Mouse (Mus musculus) liver, embryonic 14.5 days (tissue): ENCODE data around the gene Trpv4. TPM values are rescaled to one million over a fixed set of nuclear protein-coding genes. Genes with fewer than 3 reads are reported as not detected.

ENCODE experiments used
- ATAC-seq: fragments of 200-750 bp; cut with Nextera tagmentation; 2 replicates; pipeline ENCODE4 v1.8.0; 2017; ENCODE audit warnings: moderate number of reproducible peaks, mild to moderate bottlenecking, moderate library complexity; ENCODE audit not compliant: insufficient read depth
- DNase-seq, 3 experiments: peaks; one replicate each; pipeline ENCODE4 v3.0.0-alpha.2; 2012 to 2013; ENCODE audit warnings: low read depth in 3 of 3, low spot score in 3 of 3
- H3K27ac ChIP-seq: fragments of 300-500 bp; sonication (generic); 2 replicates; pipeline ENCODE4 v1.5.1; 2014; ENCODE audit warnings: moderate library complexity, mild to moderate bottlenecking, control low read depth, inconsistent platforms
- H3K27me3 ChIP-seq: fragments of 300-500 bp; sonication (generic); 2 replicates; pipeline ENCODE4 v1.6.1; 2014; ENCODE audit warnings: mild to moderate bottlenecking, low read length, moderate library complexity; ENCODE audit not compliant: control insufficient read depth, insufficient read depth
- H3K36me3 ChIP-seq: fragments of 300-500 bp; sonication (generic); replicated peaks from 2 replicates; pipeline ENCODE4 v1.6.1; 2014; ENCODE audit warnings: low read depth; ENCODE audit not compliant: control insufficient read depth, insufficient read depth
- H3K4me1 ChIP-seq, 2 experiments: fragments of 200-500 bp in 1 of 2; fragments of 300-500 bp in 1 of 2; sonication (generic) in 1 of 2; replicated peaks; 2 replicates each; pipeline ENCODE4 v1.6.1; 2012 to 2014; ENCODE audit warnings: antibody characterized with exemption in 1 of 2, inconsistent platforms in 1 of 2, low read length in 1 of 2; ENCODE audit not compliant: control insufficient read depth in 2 of 2, insufficient read depth in 2 of 2
- H3K4me2 ChIP-seq: fragments of 300-500 bp; sonication (generic); 2 replicates; pipeline ENCODE4 v1.6.1; 2014; ENCODE audit warnings: low read depth, mild to moderate bottlenecking, control low read depth, moderate library complexity
- H3K4me3 ChIP-seq, 2 experiments: fragments of 200-500 bp in 1 of 2; fragments of 300-500 bp in 1 of 2; sonication (generic) in 1 of 2; 2 replicates each; pipeline ENCODE4 v1.5.1; 2012 to 2014; ENCODE audit warnings: low read depth in 2 of 2, low read length in 2 of 2, mild to moderate bottlenecking in 2 of 2, control low read depth in 1 of 2, inconsistent platforms in 1 of 2, moderate library complexity in 1 of 2; ENCODE audit not compliant: insufficient read depth in 1 of 2
- H3K9ac ChIP-seq: fragments of 300-500 bp; sonication (generic); replicated peaks from 2 replicates; pipeline ENCODE4 v1.6.1; 2014; ENCODE audit warnings: mild to moderate bottlenecking, control low read depth, moderate library complexity
- H3K9me3 ChIP-seq: fragments of 300-500 bp; sonication (generic); 2 replicates; pipeline ENCODE4 v1.6.1; 2016; ENCODE audit warnings: low read length, mixed read lengths; ENCODE audit not compliant: control insufficient read depth
- CTCF ChIP-seq: IDR thresholded peaks from 2 replicates; pipeline ENCODE4 v1.5.1; 2016; ENCODE audit warnings: antibody characterized with exemption, low read depth, control low read depth
- EP300 ChIP-seq: IDR thresholded peaks from 2 replicates; pipeline ENCODE4 v1.6.1; 2016; ENCODE audit warnings: antibody characterized with exemption, low read depth
- WGBS: fragments of 180-500 bp; shearing (Covaris S2); extraction: QIAGEN DNeasy Blood & Tissue Kit; methylation state at CpG from one replicate; pipeline ENCODE4 v1.1.7; 2014; ENCODE audit not compliant: insufficient replicate concordance; 5-methylcytosine and 5-hydroxymethylcytosine counted together
- polyA plus RNA-seq, 2 experiments: library from polyadenylated mRNA; depleted of rRNA in 1 of 2; stranded (reverse) in 1 of 2; unstranded in 1 of 2; fragments of >200 nt; fragmentation: Nextera tagmentation in 1 of 2; extraction: Ambion mirVana in 1 of 2; gene quantifications; 2 replicates each; pipeline versions ENCODE4 v1.2.1 to v1.2.3; 2012 to 2014

The Trpv4 gene
- polyA plus RNA-seq, 2 experiments: 0.14 to 0.22 TPM

- TF ChIP-seq EP300: no peak
- Histone ChIP-seq H3K27ac (no peak overlapping the region), H3K4me2 (no peak overlapping the region), H3K27me3 (no peaks in the 10 kb centered on the region), H3K4me1 (peaks cover 2 to 3% of the 10 kb centered on the region in 2 experiments; a peak in 1 of 4 replicates), H3K9ac (no peak overlapping the region), H3K36me3 (no peaks in the 10 kb centered on the region; the same call in 1 of the 2 replicates), H3K9me3 (no peaks in the 10 kb centered on the region), H3K4me3 (no peak overlapping the region)
- 85% methylated on average over 5 of the region's 5 CpGs for WGBS
- ATAC-seq: no peak
- DNase-seq: no peak
Measured at GRCm38 (mm10) chr5:114669014-114669413, 10.8 kb upstream of the Trpv4 start.

- 3% methylated on average over 36 of the region's 36 CpGs for WGBS
- Histone ChIP-seq H3K9me3 (no peaks in the 10 kb centered on the region), H3K27ac (peak overlapping the region; percentile 42), H3K4me2 (peak overlapping the region; percentile 75), H3K9ac (peak overlapping the region; percentile 44), H3K36me3 (no peaks in the 10 kb centered on the region; the same call in 1 of the 2 replicates), H3K27me3 (no peaks in the 10 kb centered on the region), H3K4me1 (peaks cover 2 to 3% of the 10 kb centered on the region in 2 experiments; a peak in 1 of 4 replicates), H3K4me3 (peak overlapping the region; percentile 45 to 50)
- DNase-seq: peak; percentile 86 to 91 (median 91)
- peak; percentile 92 for ATAC-seq
- TF ChIP-seq EP300 (no peak), CTCF (peak; percentile 100)
Measured at GRCm38 (mm10) chr5:114667228-114667856, 9.1 kb upstream of the Trpv4 start.

GRCm38 (mm10) chr5:114666659-114667058 is 8.4 kb upstream of the Trpv4 start:
- WGBS: 51% methylated on average over 1 of the region's 1 CpGs
- Histone ChIP-seq H3K27ac (no peak overlapping the region), H3K4me3 (no peak overlapping the region; a peak in 1 of 4 replicates), H3K4me2 (peak overlapping the region; percentile 75), H3K9ac (no peak overlapping the region; the same call in 1 of the 2 replicates), H3K27me3 (no peaks in the 10 kb centered on the region), H3K9me3 (no peaks in the 10 kb centered on the region), H3K4me1 (peaks cover 2 to 3% of the 10 kb centered on the region in 2 experiments; a peak in 1 of 4 replicates), H3K36me3 (no peaks in the 10 kb centered on the region; the same call in 1 of the 2 replicates)
- ATAC-seq: no peak
- TF ChIP-seq EP300 (no peak), CTCF (no peak)
- DNase-seq: no peak

- H3K4me3 ChIP-seq: no peak overlapping the region
- no peak for DNase-seq
- WGBS: 75% methylated on average over 7 of the region's 7 CpGs
- H3K9me3 ChIP-seq: no peaks in the 10 kb centered on the region
- H3K4me1 ChIP-seq: peaks cover 2 to 3% of the 10 kb centered on the region in 2 experiments; a peak in 1 of 4 replicates
- no peak overlapping the region for H3K4me2 ChIP-seq
- H3K9ac ChIP-seq: no peak overlapping the region
- no peak overlapping the region for H3K27ac ChIP-seq
- no peaks in the 10 kb centered on the region for H3K36me3 ChIP-seq
- TF ChIP-seq CTCF: no peak
- no peak for TF ChIP-seq EP300
- ATAC-seq: no peak
- H3K27me3 ChIP-seq: no peaks in the 10 kb centered on the region; the same call in 1 of the 2 replicates
Measured at GRCm38 (mm10) chr5:114664750-114665149, 6.5 kb upstream of the Trpv4 start.

GRCm38 (mm10) chr5:114664139-114664538 is 5.9 kb upstream of the Trpv4 start:
- ATAC-seq: no peak
- TF ChIP-seq CTCF (no peak), EP300 (no peak)

More at GRCm38 (mm10) chr5:114664139-114664538, 5.9 kb upstream of the Trpv4 start:
- 60% methylated on average over 4 of the region's 4 CpGs for WGBS
- H3K27me3 ChIP-seq: peaks cover 4% of the 10 kb centered on the region
- no peak overlapping the region for H3K4me3 ChIP-seq
- no peak overlapping the region for H3K27ac ChIP-seq
- H3K9ac ChIP-seq: no peak overlapping the region
- no peaks in the 10 kb centered on the region for H3K36me3 ChIP-seq
- H3K4me2 ChIP-seq: no peak overlapping the region
- no peaks in the 10 kb centered on the region for H3K9me3 ChIP-seq
- peaks cover 2 to 3% of the 10 kb centered on the region in 2 experiments; a peak in 1 of 4 replicates for H3K4me1 ChIP-seq
- no peak for DNase-seq
